Mouse (Mus musculus) G1E (cell line): ENCODE measurements at regions not wholly inside any gene's neighbourhood (a gene's known extent, or its start where the extent isn't known, plus 50 kb on each side); places are given as distances from the start of the nearest gene placed in this dataset.
"Not testable (repeated sequence)": the region's sequence is repeated elsewhere in the genome, so short reads cannot be mapped to it uniquely, and the experiment has no call there.

Experiments
- ATAC-seq: 2 replicates; pipeline ENCODE4 v1.8.0; 2016; ENCODE audit warnings: mild to moderate bottlenecking; ENCODE audit not compliant: insufficient number of reproducible peaks, poor library complexity, low FRiP score, severe bottlenecking; ENCODE audit errors: extremely low read depth
- DNase-seq: peaks from one replicate; pipeline ENCODE4 v3.0.0; 2012; ENCODE audit warnings: low spot score
- H3K27me3 ChIP-seq: 2 replicates; pipeline ENCODE4 v1.6.1; 2012; ENCODE audit warnings: mild to moderate bottlenecking, low read length, inconsistent platforms; ENCODE audit not compliant: insufficient read depth
- H3K36me3 ChIP-seq: replicated peaks from 2 replicates; pipeline ENCODE3; 2012; ENCODE audit warnings: mild to moderate bottlenecking, inconsistent platforms
- H3K4me1 ChIP-seq: 2 replicates; pipeline ENCODE4 v1.6.1; 2012; ENCODE audit warnings: low read depth, low read length, inconsistent platforms, mixed read lengths; ENCODE audit not compliant: insufficient read depth
- H3K4me3 ChIP-seq: 2 replicates; pipeline ENCODE4 v1.5.1; 2012; ENCODE audit warnings: low read depth, mild to moderate bottlenecking, inconsistent platforms, low read length, moderate library complexity, mixed read lengths
- H3K9me3 ChIP-seq: replicated peaks from 2 replicates; pipeline ENCODE4 v1.6.1; 2012; ENCODE audit warnings: inconsistent platforms
- CTCF ChIP-seq: IDR thresholded peaks from 2 replicates; pipeline ENCODE4 v1.5.1; 2012; ENCODE audit warnings: low read depth, low read length, inconsistent platforms, mixed read lengths
- GATA1 ChIP-seq: IDR thresholded peaks from 2 replicates; pipeline ENCODE4 v1.6.1; 2012; ENCODE audit warnings: borderline replicate concordance, low read length, inconsistent platforms, mixed read lengths
- GATA2 ChIP-seq: IDR thresholded peaks from 2 replicates; pipeline ENCODE4 v1.6.1; 2012; ENCODE audit warnings: low read depth, low read length, inconsistent platforms, borderline replicate concordance
- POLR2AphosphoS5 ChIP-seq: IDR thresholded peaks from 2 replicates; pipeline ENCODE4 v1.6.1; 2012; ENCODE audit warnings: low read depth, low read length, inconsistent platforms; ENCODE audit not compliant: insufficient replicate concordance
- TAL1 ChIP-seq: conservative IDR thresholded peaks from 2 replicates; pipeline ENCODE4 v1.6.1; 2012; ENCODE audit warnings: low read depth, low read length, inconsistent platforms, mixed read lengths

DNA sequence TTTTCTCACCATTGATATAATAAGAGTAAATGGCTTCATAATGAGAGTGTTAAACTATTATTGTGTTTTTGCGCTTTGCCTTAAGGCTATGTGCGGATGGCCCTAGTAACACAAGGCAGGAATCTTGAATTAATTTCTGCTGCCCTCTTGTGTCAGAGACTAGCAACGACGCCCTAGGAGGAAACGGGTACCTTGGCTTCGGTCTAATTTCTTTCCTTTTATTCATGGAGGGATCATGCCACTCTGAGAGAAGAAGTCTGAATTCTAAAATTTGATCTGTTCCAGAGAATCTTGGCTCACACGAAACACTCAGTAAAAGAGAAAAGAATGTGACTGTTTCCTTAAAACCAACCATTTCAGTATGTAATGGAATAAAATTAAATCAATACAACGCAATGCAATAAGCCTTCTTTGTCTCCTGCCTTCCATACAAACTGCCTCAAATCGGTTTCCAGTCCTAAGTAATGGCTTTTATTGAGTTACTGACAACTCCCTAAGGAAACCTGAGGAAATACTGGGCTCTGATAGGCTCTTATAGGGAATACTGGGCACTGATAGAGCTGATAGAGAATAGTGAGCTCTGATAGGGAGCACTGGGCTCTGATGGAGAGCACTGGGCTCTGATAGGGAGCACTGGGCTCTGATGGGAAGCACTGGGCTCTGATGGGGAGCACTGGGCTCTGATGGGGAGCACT is 112.0 kb upstream of the Prkcq start:
- Histone ChIP-seq H3K4me3 (no peak overlapping the region), H3K4me1 (no peaks in the 10 kb centered on the region), H3K36me3 (no peaks in the 10 kb centered on the region), H3K9me3 (peaks cover 3% of the 10 kb centered on the region), H3K27me3 (no peaks in the 10 kb centered on the region)
- ATAC-seq = no peak
- DNase-seq = no peak
- peak; percentile 17; the same call in 1 of the 2 replicates for TF ChIP-seq CTCF
- no peak for TF ChIP-seq GATA2

- no peak overlapping the region for H3K4me3 ChIP-seq
- no peaks in the 10 kb centered on the region for H3K9me3 ChIP-seq
- H3K27me3 ChIP-seq = no peaks in the 10 kb centered on the region
- no peak for TF ChIP-seq POLR2AphosphoS5
- no peak for TF ChIP-seq GATA1
- TF ChIP-seq GATA2 = no peak
- TF ChIP-seq CTCF = no peak
- TF ChIP-seq TAL1 = no peak
- no peaks in the 10 kb centered on the region for H3K4me1 ChIP-seq
- no peak for ATAC-seq
- H3K36me3 ChIP-seq = no peaks in the 10 kb centered on the region
- no peak for DNase-seq
These were observed 104.5 kb upstream of the Prkcq start for GRCm38 (mm10) chr2:11067384-11067783.

- H3K27me3 ChIP-seq = no peaks in the 10 kb centered on the region
- no peaks in the 10 kb centered on the region for H3K9me3 ChIP-seq
- TF ChIP-seq GATA1 (no peak), CTCF (no peak), POLR2AphosphoS5 (no peak), GATA2 (no peak), TAL1 (no peak)
- ATAC-seq (no peak), DNase-seq (no peak)
- H3K4me1 ChIP-seq = no peaks in the 10 kb centered on the region
- no peaks in the 10 kb centered on the region for H3K36me3 ChIP-seq
- no peak overlapping the region for H3K4me3 ChIP-seq
These were observed 88.4 kb upstream of the Prkcq start for GRCm38 (mm10) chr2:11083536-11083935.

GRCm38 (mm10) chr2:11086996-11087395 is 84.9 kb upstream of the Prkcq start:
- Histone ChIP-seq H3K4me1 (no peaks in the 10 kb centered on the region), H3K36me3 (no peaks in the 10 kb centered on the region), H3K4me3 (no peak overlapping the region), H3K27me3 (no peaks in the 10 kb centered on the region), H3K9me3 (no peaks in the 10 kb centered on the region)
- TF ChIP-seq GATA1 = no peak
- 0 out of 2 replicates have a peak, but pooled peaks have one; percentile 22 for TF ChIP-seq CTCF
- ATAC-seq (no peak), DNase-seq (no peak)

GRCm38 (mm10) chr2:11099834-11100622 is 71.9 kb upstream of the Prkcq start:
- not testable (repeated sequence) for H3K9me3 ChIP-seq, ATAC-seq, H3K4me1 ChIP-seq, H3K4me3 ChIP-seq, H3K27me3 ChIP-seq, H3K36me3 ChIP-seq, DNase-seq

- H3K27me3 ChIP-seq = no peaks in the 10 kb centered on the region
- ATAC-seq = no peak
- DNase-seq = peak; percentile 9
- no peak overlapping the region for H3K4me3 ChIP-seq
- no peaks in the 10 kb centered on the region for H3K4me1 ChIP-seq
- no peaks in the 10 kb centered on the region for H3K36me3 ChIP-seq
- no peaks in the 10 kb centered on the region for H3K9me3 ChIP-seq
- TF ChIP-seq CTCF (peak; percentile 35; the same call in 1 of the 2 replicates), POLR2AphosphoS5 (no peak)
These were observed 58.7 kb upstream of the Prkcq start for GRCm38 (mm10) chr2:11113191-11113590.

DNA sequence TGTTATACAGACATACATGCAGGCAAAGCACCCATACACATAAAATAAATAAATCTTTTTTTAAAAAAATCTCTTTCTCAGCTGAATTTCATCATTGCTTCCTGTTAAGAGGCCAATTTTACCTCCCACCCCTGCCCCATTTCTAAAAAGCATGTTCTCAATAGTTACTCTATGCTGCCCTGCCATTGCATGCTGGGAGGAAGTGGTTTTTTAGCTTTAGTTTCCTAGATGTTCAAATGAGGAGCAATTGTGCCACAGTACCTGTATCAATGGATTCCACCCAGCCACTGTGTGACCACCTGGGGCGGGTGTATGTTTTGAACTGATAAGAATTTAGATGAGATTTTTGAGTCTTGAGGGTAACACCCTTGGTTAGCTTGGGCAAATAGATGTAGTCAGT is 53.3 kb upstream of the Prkcq start:
- no peaks in the 10 kb centered on the region for H3K27me3 ChIP-seq
- no peak for ATAC-seq
- no peaks in the 10 kb centered on the region for H3K36me3 ChIP-seq
- no peak overlapping the region for H3K4me3 ChIP-seq
- no peaks in the 10 kb centered on the region for H3K9me3 ChIP-seq
- no peak for DNase-seq
- TF ChIP-seq GATA1 (no peak), POLR2AphosphoS5 (no peak), TAL1 (no peak), CTCF (no peak), GATA2 (no peak)
- H3K4me1 ChIP-seq = no peaks in the 10 kb centered on the region
